Mouse (Mus musculus): ENCODE results near the gene Olfr958.

Gene Olfr958

GRCm38 (mm10) chr9:39553946-39554345 is at the start of gene Olfr958:
Gene Olfr958, minus strand, starts transcription at chr9:39554054.
- no peak for DNase-seq (ENCODE audit: low spot score)

DNA sequence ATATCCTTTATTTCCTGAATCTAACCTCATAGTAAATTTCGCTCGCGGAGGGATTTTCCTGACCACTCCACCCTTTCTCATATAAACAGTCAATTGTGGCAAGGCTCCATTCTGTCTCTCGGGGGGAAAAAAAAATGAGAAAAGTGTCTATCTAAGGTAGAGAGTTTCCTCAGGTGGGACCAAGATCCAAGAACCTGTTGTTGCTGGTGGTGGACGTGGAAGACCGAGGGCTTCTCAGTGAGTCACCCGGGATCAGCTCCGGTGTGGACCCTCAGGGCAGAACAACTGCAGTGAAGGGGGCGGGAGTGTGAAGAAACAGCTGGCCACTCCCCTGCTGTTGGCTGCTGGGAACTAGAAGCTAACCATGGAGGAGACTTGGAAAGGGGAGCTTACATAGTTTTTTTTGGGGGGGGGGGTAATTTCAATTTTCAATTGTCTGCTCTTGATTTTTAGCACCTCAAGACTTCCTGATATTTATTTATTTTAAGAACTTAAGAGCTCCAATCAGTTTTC is 49.5 kb upstream of the Olfr958 start:
- no peak for DNase-seq (ENCODE audit: low spot score)

GRCm38 (mm10) chr9:39602536-39603332 is 48.9 kb upstream of the Olfr958 start:
- DNase-seq (ENCODE audit: low spot score): no peak

- DNase-seq (ENCODE audit: low spot score): no peak
Observed at GRCm38 (mm10) chr9:39577050-39577449, 23.2 kb upstream of the Olfr958 start.

DNA sequence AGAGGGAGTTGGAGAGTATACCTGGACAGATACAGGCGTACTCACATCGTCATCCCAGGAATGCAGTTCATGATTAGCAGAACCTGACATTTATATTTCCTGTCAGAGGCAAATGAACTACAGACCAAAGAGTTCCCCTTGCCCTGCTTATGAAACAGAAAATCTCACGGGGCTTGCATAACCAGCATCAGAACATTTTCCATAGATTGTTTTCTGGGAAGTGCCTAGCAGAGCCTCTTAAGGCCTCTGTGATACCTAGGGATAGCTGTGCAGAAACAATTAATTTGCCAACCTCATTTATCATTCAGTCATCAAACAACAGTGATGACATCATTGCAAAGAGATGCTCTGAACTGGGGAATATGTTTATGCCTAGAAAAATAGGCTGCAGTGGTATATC is 21.6 kb upstream of the Olfr958 start, which contains the start of gene Olfr959:
TSS of gene Olfr959 (minus strand) at position 101 of the 400 bp plus-strand sequence.
- no peak for DNase-seq (ENCODE audit: low spot score)

DNA sequence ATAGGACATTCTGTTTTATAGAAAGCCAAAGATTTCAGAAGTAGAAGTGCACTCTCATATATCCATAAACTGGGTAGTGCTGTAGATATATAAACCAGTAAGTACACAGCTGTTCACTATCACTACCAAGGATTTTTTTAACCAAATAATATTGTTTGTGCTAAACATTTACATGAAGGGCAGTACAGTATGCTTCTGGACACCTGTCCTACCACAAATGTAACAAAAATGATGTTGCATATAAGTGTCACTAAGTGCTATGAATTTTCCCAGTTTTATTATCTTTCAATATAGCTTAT is 4.4 kb upstream of the Olfr958 start:
- DNase-seq (ENCODE audit: low spot score): no peak

DNA sequence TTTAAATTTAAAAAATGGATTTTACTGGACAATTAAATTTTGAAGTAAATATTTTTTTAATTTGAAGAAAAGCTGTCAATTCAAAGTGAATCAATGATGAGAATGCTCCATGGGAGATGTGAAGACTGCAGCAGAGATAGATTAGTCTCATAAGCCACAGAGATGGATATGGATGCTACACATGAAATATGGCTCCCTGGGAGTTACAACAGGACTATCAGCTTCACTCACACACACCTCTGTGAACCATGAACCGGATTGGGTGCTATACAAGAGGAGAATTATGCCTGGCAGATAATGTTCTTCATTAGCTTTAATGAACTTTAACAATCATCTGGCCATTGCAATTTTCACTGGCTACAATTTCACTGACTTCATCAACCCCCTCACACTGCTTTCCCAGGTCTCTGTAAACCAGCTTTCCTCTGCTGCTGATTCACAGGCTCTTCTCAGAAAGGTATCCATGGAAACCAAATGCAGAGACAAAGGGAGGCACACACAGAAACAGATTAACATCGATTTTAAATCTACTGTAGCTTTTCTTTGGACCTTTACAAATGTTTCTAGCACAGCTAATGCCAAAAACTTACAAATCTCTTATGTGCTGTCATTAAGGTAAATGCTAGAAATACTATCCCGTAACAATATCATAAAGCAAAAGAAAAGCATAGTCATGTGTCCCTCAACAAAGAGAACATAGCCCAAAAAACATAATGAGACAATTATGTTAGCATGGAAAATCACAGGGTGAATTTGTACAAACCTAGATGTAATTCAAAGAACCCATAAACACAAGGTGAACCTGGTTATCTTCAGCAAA is 3.9 kb upstream of the Olfr958 start:
- DNase-seq (ENCODE audit: low spot score): no peak

DNA sequence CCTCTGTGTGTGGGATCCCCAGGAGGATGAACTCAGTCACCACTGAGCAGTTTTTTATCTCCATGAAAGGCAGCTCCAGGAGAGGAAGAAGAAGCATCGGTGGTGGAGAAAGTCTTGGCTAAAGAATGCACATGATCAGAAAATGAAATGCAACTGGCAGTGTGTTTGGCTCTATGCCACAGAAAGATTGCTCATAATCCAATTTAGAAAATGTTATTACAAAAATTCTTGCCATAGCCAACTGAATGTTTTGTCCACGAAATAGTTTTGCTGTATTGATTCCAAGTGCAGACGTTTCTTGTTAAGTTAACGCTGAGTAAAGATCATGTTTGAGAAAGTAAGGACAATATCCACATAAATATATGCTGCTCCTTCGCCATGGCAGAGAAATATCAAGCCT is 3.0 kb downstream of the Olfr958 start:
- DNase-seq (ENCODE audit: low spot score): no peak

DNA sequence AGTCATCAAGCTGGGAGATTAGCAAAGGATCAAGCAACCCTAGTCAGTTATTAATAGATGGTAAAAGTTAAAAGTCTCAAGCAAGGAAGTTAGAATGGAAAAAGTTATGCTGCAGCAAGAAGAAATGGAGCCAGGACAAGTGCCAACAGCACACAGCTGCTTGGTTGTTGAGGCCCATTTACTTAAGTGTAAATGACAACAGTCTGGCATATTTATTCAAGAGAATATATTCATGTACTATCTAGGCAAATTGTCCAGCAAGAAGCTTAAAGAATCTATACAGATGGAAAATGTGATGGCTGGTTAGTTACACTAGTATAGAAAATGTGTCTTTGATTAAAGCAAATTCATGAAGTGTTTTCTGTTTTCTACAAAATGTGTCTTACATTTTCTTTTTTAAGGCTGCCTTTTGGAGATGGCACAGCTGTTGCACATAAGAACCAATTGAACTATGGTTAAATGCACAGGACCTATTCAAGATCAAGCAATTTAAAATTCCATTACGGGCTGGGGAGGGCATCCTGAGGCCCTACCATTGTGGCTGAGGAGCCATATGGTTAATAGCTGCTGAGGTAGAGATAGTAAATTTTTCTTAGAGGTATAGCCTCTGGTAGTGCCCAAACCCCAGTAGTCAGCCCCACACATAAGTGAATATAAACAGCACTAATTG is 30.1 kb downstream of the Olfr958 start:
- no peak for DNase-seq (ENCODE audit: low spot score)

DNA sequence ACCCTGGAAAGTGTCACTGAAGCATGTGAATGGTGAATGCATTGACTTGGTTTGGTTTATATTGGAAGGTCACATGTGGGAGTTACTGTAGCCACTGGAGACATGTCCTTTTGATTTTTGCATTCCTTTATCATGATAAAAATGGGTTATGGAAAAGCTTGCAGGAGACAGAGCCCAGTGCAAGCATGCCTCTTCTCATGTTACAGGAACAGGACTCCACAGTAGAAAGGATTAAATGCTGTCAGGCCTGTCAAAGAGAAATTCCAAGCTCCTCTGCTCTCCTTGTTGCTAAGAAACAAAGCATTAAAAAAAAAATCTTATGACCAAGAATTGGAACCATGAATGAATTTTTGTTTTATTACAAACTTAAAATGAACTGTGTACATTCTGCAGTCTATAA is 35.3 kb downstream of the Olfr958 start:
- DNase-seq (ENCODE audit: low spot score): no peak

DNA sequence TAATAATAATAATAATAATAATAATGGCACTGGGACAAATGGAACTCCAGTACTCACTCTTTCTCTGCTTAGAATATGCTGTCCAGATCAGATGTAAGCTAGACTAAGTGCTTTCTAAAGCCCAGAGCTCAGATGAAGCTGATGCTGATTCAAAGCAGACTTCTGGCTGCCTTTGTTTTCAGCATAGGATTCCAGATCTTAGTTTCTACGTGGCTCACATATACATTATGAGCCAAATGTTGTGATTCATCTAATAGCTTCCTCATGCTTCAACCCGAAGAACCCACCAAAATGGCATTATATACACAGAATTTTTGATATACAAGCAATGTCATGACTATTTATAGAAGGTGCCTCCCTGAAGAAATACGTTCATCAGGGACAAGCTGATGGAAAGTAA is 38.3 kb downstream of the Olfr958 start, which contains the start of gene Olfr957:
TSS of gene Olfr957 (minus strand) at position 279 of the 400 bp plus-strand sequence.
- no peak for DNase-seq (ENCODE audit: low spot score)

- DNase-seq (ENCODE audit: low spot score): no peak
Observed at GRCm38 (mm10) chr9:39509412-39509811, 44.4 kb downstream of the Olfr958 start.

- no peak for DNase-seq (ENCODE audit: low spot score)
Observed at GRCm38 (mm10) chr9:39508998-39509397, 44.9 kb downstream of the Olfr958 start.
